Mouse (Mus musculus): ENCODE measurements around the gene Catsperg1.

GRCm38 (mm10) chr7:29168121-29168695 lies 45.6 kb downstream of the Catsperg1 start:
- TF ChIP-seq CTCF (IDR thresholded peaks at IDR 0.05; ENCODE audit: low read depth, low read length): no peak
- no peak for TF ChIP-seq EP300 (IDR thresholded peaks at IDR 0.05; ENCODE audit: insufficient read depth, low read depth, low read length)
